Mouse (Mus musculus): Measurements from ENCODE around the gene Mrm3.

Mrm3 gene

GRCm38 (mm10) chr11:76253145-76253917, 9.8 kb downstream of the Mrm3 start:
- peak; percentile 48 to 52 for DNase-seq

- no peak for DNase-seq
Measured at GRCm38 (mm10) chr11:76253918-76254264, 10.4 kb downstream of the Mrm3 start.

DNA sequence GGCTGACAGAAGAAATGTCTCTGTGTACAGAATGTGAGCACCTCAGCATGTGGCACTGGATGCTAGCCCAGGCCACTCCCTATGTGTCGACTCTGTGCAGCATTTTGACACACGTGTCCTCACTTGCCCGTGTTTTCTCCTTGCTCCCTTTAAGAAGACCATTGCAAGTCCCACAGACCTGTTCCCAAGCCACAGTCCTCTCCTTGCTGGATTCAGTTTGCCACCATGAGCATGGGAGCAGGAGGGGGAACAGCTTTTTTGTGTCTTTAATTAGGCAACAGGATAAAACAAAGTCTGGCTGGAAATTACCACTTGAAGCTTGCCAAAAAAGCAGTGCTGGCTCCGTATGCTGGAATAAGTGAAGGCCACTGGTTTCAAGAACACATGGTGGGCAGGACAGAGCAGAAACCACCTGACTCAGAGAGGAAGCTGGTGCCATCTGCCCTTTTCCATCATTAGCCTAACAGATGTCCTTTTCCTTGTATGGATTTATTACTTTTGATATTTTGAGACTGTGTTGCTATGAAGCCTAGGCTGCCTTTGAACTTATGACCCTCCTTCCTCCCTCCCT, 12.0 kb downstream of the Mrm3 start:
- DNase-seq: no peak

DNA sequence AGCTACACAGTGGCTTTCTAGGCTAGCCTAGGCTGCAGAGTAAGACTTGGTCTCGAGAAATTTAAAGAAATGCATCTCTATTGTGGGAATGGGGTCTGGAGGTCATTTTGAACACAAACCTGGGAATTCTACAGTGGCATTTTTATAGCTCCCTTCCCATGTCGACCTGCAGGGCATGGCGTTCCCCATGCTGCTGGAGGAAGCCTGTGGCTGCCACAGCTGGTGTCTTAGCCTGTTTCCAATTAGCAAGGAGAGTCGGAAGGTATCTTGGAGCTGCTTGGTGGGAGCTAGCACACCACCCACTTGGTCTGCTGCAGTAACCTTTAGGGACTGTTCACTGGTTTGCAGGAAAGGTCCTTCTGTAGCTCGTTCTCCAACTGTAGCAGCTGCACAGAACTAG, 12.6 kb downstream of the Mrm3 start:
- DNase-seq: no peak

GRCm38 (mm10) chr11:76257386-76257785, 13.9 kb downstream of the Mrm3 start:
- DNase-seq: no peak

- DNase-seq: no peak
Measured at GRCm38 (mm10) chr11:76258511-76258910, 15.0 kb downstream of the Mrm3 start.

- DNase-seq: no peak
Measured at GRCm38 (mm10) chr11:76260208-76261050, 16.9 kb downstream of the Mrm3 start.

DNA sequence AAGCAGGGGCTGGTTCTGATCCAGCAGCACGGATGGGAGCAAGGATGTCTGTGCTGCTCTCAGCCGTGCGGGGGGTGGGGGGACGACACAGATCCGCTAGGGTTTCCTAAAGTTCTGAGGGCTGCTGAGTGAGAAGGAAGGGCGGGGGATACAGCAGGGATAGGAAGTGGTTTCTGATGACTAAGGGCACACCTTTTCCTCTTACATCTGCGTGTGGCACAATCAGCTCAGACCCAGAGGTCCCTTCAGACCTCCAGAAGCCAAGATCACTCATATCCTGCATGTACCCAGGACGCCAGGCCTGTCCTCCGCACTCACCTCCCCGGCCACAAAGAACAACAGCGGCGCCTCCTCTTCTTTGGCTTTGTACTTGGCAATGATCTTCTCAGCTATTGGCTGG, 17.7 kb downstream of the Mrm3 start:
- no peak for DNase-seq

- DNase-seq: no peak
Measured at GRCm38 (mm10) chr11:76262611-76263351, 19.3 kb downstream of the Mrm3 start.

GRCm38 (mm10) chr11:76267550-76267949, 24.0 kb downstream of the Mrm3 start:
- DNase-seq: no peak

GRCm38 (mm10) chr11:76268001-76268459, 24.5 kb downstream of the Mrm3 start:
- DNase-seq: no peak

GRCm38 (mm10) chr11:76268521-76269065, 25.1 kb downstream of the Mrm3 start:
- no peak for DNase-seq

DNA sequence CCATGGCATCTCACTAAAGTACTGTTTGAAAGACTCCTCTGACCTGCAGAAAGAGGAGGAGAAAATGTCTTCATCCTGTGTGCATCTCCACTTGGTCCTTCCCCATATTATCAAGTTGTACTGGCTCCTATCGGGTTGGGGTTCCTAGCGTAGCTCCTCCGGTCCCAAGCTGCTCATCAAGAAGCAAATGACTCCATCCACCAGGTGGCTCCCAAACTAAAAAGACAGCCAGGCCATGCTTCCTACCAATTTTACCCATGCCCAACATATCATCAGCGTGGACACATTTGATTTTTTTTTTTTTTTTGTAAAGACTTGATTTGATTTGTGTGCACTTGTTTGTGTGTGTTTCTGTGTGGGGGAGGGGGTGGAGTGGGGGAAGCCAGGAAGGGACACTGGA, 28.9 kb downstream of the Mrm3 start:
- DNase-seq: no peak

DNA sequence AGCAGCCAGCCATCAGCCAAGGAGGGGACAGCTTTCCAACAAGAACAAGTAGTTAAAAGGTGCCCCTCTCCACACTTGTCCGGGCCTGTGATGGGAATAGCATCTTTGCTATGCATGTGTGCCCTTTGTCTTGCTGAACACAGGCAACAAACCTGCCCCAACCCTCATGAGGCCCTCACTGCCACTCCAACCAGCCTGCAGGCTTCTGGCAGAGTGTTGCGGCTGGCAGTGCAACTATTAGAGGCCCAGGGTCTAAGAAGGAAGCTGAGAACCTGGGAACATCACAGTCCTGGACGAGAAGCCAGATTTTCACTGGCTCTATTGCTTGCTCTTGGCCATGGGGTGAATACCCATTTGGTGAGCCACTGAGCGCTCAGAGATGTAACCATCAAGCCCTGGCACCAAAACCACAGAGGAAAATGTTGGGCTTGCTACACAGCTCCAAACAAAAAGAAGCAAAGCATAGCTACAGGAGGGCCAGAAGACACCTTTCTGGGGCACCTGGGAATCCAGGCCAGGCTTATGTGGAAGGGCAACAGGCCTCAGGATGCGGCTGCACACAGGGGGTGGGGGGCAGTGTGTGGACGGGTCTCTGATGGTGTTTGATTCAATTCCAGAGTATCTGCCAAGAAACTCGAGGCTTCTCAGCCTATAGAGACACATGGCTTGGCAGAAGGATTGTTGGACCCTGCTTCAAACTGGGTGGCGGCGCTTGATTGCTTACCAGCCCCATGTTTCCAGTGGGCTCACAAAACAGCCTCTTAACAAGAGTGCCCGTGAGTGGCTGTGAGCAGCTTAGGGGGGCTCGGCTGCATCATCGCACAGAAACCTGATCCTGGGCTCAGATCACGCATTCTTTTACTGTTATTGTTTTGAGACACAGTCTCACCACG, 35.7 kb downstream of the Mrm3 start:
- DNase-seq: no peak

GRCm38 (mm10) chr11:76279971-76280370, 36.5 kb downstream of the Mrm3 start:
- no peak for DNase-seq

DNA sequence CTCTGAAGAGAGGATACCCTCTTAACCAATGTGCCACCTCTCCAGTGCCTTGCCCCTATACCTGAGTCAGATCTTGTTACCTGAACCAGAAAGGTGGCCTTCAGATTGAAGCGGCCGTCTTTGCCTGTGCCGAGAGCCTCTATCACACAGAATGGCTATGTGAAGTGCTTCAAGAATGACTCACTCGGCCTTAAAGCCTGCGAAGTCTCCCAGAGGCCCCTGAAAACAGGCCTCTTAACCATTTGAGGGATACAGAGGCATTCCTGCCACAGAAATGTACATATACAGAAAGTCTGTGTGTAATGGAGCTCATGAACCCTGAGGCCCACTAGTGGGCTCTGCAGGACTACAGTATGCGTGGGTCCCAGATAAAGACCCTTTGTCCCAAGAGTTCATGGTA, 40.3 kb downstream of the Mrm3 start:
- no peak for DNase-seq

DNA sequence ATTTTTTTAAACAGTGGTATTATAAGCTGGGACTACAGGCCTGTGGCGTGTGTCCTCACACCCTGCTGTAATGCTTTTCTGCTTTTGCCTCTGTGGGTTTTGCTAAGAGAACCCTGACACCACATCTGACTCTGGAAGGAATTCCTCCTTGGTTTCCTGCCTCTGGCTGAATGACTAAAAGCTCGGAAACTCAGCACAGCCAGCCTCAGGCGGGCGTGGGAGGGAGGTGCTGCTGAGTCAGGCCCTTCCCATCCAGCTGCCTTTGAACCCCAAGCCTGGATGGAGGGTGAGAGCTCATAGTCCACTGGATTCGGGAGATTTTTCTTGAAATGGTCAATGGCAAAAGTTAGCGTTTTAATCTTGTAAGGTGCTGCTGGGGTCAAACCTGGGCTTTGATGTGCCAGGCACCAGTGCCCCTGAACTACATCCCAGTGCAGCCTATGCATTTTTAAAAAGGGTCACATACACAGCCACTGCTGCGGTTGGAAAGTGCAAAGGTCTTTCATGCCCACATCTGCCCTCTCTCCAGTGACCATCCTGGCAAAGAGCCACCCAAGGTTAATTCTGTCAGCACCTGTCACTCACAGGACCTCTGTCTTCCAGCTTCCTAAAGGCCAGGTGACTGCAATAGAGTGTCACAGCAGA, 42.0 kb downstream of the Mrm3 start:
- no peak for DNase-seq

DNA sequence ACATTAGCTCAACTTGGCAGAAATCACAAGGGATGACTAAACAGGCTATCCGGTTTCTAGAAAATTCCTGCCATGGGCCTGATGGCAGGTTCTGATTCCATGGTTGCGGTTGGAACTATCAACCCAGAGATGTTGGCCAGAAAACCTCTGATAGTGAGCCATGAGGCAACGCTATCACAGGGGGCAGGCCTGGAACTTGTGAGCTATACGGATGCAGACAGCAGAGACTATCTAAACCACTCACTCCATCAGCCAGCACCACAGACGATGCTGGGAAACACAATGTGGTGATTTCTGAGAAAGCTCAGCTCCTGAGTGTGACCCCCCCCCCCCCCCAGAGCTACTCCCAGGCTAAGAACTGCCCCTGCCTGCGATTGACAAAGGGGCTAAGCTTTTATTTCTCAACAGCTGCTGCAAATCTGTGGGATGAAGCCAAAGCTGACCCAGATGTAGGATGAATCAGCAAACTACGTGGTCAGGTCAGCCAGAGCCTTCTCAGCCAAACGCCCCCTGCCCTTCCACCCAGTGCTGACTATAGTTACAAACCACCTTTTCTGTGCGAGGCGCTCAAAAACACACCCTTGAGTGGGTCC, 43.1 kb downstream of the Mrm3 start:
- DNase-seq: no peak

GRCm38 (mm10) chr11:76287301-76287700, 43.8 kb downstream of the Mrm3 start:
- DNase-seq: no peak

DNA sequence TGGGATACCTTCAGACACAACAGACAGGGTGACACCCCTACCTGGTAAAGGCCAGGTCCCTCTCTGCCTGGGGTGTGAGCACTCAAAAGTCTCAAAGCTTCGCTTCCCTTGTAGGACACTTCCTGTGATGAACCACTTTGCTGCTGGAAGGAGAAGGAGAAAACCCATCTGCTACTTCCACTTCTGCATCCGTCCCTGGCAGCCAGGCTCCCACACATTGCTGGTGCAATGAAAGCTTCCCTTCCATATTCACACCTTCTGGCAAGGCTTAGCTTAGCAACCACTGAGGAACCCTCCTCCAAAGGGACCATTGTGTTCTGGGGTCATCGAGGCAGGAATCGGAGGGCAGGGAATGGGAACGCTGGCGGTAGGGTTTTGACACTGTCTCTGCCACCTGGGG, 45.1 kb downstream of the Mrm3 start:
- DNase-seq: no peak

- no peak for DNase-seq
Measured at GRCm38 (mm10) chr11:76290367-76290766, 46.9 kb downstream of the Mrm3 start.
